Mouse (Mus musculus) layer of hippocampus, postnatal 25 days (tissue): ENCODE measurements around the gene Ap3b1. TPM values are rescaled to one million over a fixed set of nuclear protein-coding genes. Genes with fewer than 3 reads are reported as not detected.

Experiments
- DNase-seq, 2 experiments: peaks; one replicate each; pipeline ENCODE4 v3.0.0; 2022; ENCODE audit warnings: mixed read lengths in 2 of 2, low spot score in 1 of 2; ENCODE audit errors: extremely low spot score in 1 of 2
- microRNA-seq, 2 experiments: library from miRNA; unstranded; fragments of <30 nt; microRNA quantifications; one replicate each; pipeline ENCODE4 v1.2.0; 2021
- total RNA-seq, 2 experiments: library from RNA; stranded (reverse); gene quantifications; 2 replicates each; pipeline ENCODE4 v1.2.3; 2021

Ap3b1 gene
- total RNA-seq, 2 experiments from 2014 or later: 51.4 to 57.4 TPM

DNA sequence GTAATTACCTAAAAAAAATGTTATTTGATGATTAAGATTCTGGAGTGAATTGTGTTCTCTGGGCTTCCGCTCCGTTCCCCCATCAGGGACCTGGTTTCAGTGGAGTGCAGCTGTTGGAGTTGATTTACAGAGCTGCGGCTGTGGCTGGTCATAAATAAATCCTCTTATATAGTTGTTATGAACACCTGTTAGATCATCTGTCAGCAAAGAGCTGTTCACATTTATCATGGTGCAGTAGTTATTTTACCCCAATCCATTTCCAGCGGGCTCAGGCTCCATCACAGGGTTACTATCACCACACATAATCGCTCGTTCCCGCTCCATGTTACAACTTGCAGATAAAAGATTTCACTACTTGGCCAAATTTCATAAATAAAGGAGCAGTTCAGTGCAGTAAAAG, 215.1 kb downstream of the Ap3b1 start:
- DNase-seq: no peak

GRCm38 (mm10) chr13:94575607-94576398, 217.0 kb downstream of the Ap3b1 start:
- no peak for DNase-seq

- DNase-seq: no peak
Measured at GRCm38 (mm10) chr13:94576399-94577176, 217.8 kb downstream of the Ap3b1 start.

- no peak for DNase-seq
Measured at GRCm38 (mm10) chr13:94577177-94577540, 218.4 kb downstream of the Ap3b1 start.

GRCm38 (mm10) chr13:94595289-94595688, 236.5 kb downstream of the Ap3b1 start:
- no peak for DNase-seq

DNA sequence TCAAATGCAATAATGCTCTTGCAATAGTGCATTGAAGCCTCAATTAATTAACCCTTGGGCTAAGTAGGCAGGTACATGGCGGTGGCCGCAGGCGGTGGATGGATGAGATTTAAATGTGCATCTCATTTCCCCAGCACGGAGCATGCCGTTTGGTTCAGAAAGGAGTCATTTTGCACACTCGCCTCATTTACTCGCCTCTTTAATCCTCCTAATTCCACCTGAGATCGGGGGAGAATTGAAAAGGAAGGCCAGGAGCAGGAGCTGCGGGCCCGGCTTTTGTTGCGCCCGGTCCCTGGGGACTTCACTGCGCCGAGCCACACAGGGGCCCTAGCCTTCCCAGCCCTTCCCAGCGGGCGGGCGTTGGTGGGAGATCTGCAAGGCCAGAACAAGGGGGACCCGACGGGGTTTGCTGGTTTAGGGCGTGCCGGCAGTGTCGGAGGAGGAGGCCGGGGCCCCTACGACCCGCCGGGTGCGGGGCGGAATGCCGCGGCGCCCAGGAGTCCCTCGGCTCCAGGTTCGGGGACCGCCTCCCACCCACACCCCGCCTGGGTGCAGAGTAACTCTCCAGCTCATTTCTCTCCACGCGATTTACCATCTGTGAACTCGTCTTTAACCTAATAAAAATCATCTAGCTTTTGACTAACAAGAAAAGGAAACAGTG, 237.1 kb downstream of the Ap3b1 start:
- DNase-seq: no peak

DNA sequence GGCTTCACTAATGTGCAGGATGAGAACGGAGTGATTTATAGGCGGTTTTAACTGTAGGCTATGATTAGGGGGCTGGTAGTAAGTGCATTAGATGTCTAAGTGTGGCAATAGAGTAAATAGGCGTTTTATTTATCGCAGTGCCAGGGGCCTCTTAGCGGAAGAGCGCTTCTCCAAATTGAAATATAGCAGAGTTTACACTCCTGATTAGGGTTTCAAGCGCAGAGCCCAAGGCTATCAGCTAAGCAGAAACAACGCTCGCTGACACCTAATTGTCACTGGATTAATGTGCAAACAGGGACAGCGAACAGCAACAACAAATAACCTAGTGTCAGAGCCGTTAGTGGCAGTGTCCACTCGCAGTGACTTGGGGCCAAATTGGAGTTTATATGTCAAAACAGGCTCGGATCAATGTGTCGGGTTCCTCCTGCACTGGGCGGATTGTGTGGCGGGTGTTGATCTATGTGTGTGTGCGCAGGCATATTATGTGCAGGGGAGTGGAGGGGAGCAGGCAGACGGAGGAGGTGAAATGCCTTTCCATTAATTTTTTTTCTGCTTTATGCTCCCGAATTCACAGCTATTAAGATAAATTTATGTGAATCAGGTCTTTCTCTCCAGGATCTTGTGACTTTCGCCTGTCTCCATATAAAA, 237.8 kb downstream of the Ap3b1 start:
- DNase-seq: no peak

DNA sequence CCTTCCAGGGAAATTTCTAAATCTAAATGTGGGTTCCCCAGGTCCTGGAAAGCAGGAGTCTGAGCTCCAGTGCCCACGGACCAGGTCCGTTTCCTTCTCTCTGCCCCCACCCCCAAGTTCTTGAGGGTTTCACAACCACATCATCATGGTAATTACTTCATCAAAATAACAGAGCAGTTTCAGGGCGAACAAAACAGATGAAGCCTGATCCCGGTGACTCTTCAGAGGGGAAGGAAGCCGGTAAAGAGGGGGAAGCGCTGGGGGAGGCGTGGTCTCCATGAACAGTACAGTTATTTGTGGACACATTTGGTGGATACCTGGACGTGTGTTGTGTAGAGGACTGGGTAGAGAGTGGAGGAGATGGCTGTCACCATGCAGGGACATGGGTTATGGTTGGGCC, 241.0 kb downstream of the Ap3b1 start:
- no peak for DNase-seq

GRCm38 (mm10) chr13:94607035-94607860, 248.5 kb downstream of the Ap3b1 start:
- DNase-seq: no peak

DNA sequence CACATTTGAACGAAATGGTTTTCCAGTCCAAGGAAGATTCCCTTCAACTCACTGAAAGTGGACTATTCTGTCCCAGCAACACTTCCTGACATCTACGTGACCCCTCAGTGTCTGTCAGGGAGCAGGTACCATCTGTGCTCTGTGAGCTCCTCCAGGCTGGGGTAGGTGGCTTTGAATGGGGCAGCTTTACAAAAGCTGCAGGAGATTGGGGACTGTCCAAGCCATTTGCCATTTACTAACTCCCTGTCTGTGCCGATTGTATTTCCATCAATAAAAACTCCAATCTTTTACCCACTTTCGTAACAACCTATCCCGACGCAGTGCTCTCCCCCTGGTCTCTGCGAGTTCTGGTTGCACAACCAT, 249.1 kb downstream of the Ap3b1 start:
- no peak for DNase-seq

- no peak for DNase-seq
Measured at GRCm38 (mm10) chr13:94608420-94608831, 249.7 kb downstream of the Ap3b1 start.

DNA sequence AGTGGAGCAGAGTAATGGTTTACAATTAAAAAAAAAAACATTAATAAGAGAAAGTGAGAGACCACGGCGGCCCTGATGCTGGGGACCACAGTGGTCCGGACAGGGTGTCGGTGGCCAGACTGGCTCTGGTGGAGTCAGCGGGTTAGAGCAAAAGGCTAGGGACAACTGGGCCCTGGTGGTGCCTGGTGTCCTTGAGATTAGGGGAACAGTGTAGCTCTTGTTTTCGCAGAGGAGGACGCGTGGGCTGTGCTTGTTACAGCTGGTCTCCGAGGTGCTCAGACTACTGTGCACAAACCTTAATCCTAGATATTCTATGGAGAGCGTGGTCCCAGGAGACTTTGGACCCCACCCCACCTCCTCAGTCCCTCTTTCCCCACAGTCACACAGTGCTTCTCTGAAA, 250.2 kb downstream of the Ap3b1 start:
- no peak for DNase-seq

Small RNA genes within 50 kb of the gene (microRNA-seq; reads per million reads assigned to microRNA genes)
- 0 reads per million in 2 experiments for gene Gm25109

Other genes starting within 250 kb of the Ap3b1 start
- gene Scamp1, start 73.1 kb upstream of the Ap3b1 start, total RNA-seq: 100 to 1,000 TPM; 179 TPM